Mouse (Mus musculus): ENCODE data around the gene Fyn. TPM values are rescaled to one million over a fixed set of nuclear protein-coding genes. Genes with fewer than 3 reads are reported as not detected.

Gene Fyn
- polyA plus RNA-seq, 1 experiment from 2014 or later: 32.6 TPM

DNA sequence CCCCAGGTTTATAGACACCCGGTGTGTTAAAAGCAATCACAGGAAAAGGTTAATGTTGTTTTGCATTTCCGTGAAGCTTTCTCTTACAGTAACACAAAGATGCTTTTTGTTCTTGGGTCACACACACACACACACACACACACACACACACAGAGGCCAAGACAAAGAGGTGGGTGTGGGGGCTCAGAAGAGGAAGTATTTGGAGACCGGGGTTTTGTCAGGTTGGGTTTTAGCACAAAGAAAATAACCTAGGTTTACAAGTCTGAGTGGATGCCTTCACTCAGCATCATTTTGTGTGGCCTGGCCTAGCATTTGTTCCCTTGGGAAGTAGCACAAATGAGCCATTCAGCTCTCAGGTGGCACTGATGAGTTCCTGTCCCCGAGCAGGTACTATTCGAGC is 184.2 kb downstream of the Fyn start:
- 42% methylated on average over 5 of the region's 5 CpGs for WGBS
- H3K9ac ChIP-seq (ENCODE audit: low read depth, low read length): no peak overlapping the region
- no peaks in the 10 kb centered on the region for H3K9me3 ChIP-seq (ENCODE audit: control insufficient read depth, low read length)
- peak overlapping the region; percentile 85; the same call in 1 of the 2 replicates for H3K27ac ChIP-seq (ENCODE audit: low read depth, low read length)
- no peaks in the 10 kb centered on the region for H3K27me3 ChIP-seq (ENCODE audit: control insufficient read depth, insufficient read depth, low read length)
- H3K4me2 ChIP-seq (replicated peaks; ENCODE audit: low read depth, low read length): no peak overlapping the region
- H3K4me3 ChIP-seq (ENCODE audit: low read length): no peak overlapping the region
- peaks cover 6% of the 10 kb centered on the region; the same call in 1 of the 2 replicates for H3K36me3 ChIP-seq (ENCODE audit: control insufficient read depth, insufficient read depth, low read length)
- no peak for ATAC-seq (ENCODE audit: low FRiP score, low TSS enrichment)
- peaks cover 68% of the 10 kb centered on the region for H3K4me1 ChIP-seq (ENCODE audit: control insufficient read depth, insufficient read depth, low read length)

DNA sequence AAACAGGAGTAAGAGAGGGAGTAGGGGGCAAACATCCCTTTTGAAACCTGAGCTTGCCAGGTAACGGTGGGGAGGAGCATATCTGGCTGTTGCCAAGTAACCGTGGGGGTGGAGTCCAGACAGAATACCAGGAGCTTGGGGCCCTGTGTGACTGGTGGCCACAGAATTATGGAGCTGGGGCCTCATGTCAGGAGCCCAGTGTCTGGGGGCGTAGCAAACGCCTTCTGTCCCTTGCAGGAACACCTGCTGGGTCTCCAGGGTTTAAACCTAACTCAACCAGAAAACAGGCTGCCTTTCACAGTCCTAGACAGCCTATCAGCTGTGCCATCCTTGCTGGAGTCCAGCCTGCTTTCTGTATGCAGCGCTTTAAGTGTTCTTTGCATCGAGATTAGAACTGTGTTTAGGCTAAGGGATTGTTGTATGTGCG is 186.6 kb downstream of the Fyn start:
- Histone ChIP-seq H3K9ac (ENCODE audit: low read depth, low read length) (no peak overlapping the region), H3K27ac (ENCODE audit: low read depth, low read length) (peak overlapping the region; percentile 90), H3K4me1 (ENCODE audit: control insufficient read depth, insufficient read depth, low read length) (peaks cover 86% of the 10 kb centered on the region), H3K36me3 (ENCODE audit: control insufficient read depth, insufficient read depth, low read length) (peaks cover 6% of the 10 kb centered on the region; the same call in 1 of the 2 replicates), H3K9me3 (ENCODE audit: control insufficient read depth, low read length) (no peaks in the 10 kb centered on the region), H3K27me3 (ENCODE audit: control insufficient read depth, insufficient read depth, low read length) (no peaks in the 10 kb centered on the region), H3K4me2 (replicated peaks; ENCODE audit: low read depth, low read length) (peak overlapping the region; percentile 21; the same call in 1 of the 2 replicates), H3K4me3 (ENCODE audit: low read length) (no peak overlapping the region)
- 13% methylated on average over 7 of the region's 7 CpGs for WGBS
- ATAC-seq (ENCODE audit: low FRiP score, low TSS enrichment): peak; percentile 78

DNA sequence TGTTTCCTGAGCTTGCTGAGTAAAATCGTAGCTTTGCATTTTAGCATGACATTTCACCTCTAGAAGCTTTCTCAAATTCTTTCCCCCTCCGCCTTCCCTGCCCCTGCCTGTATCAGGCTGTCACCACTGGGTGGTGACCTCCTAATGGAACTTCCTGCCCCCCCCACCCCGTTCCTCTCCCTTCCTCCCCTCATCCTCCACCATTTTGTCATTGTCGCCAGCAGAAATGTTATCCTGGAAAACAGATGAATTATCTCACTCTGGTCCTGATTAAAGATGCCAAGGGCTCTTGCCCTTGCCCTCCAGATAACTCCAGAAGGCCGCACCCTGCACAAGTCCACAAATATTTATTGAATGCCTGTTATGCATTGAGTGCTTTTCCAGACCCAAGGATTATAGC is 187.1 kb downstream of the Fyn start:
- no peaks in the 10 kb centered on the region for H3K27me3 ChIP-seq (ENCODE audit: control insufficient read depth, insufficient read depth, low read length)
- peak; percentile 22; the same call in 1 of the 2 replicates for ATAC-seq (ENCODE audit: low FRiP score, low TSS enrichment)
- peak overlapping the region; percentile 21 for H3K4me2 ChIP-seq (replicated peaks; ENCODE audit: low read depth, low read length)
- H3K9me3 ChIP-seq (ENCODE audit: control insufficient read depth, low read length): no peaks in the 10 kb centered on the region
- peaks cover 6% of the 10 kb centered on the region; the same call in 1 of the 2 replicates for H3K36me3 ChIP-seq (ENCODE audit: control insufficient read depth, insufficient read depth, low read length)
- H3K4me1 ChIP-seq (ENCODE audit: control insufficient read depth, insufficient read depth, low read length): peaks cover 87% of the 10 kb centered on the region
- no peak overlapping the region for H3K4me3 ChIP-seq (ENCODE audit: low read length)
- peak overlapping the region; percentile 90 for H3K27ac ChIP-seq (ENCODE audit: low read depth, low read length)
- WGBS: 5% methylated on average over 5 of the region's 5 CpGs
- H3K9ac ChIP-seq (ENCODE audit: low read depth, low read length): no peak overlapping the region

DNA sequence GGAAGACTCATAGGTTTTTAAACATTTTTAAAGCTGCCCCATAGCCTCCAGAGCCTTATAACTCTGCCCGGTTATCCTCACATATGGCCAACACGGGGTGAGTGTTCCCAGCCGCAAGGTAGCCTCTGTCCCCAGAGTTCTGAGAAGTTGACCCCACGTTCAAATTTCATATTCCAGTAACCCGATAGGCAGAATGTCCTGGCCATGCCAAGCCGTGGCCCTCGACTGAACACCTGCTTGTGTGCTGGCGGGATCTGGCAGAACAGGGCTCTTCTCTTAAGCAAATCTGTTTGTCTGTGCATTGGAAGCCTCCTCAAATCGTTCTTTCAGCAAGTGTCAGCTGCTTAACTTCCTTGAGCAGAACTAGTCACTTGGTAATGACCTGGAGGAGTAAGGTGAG is 188.7 kb downstream of the Fyn start:
- WGBS: 52% methylated on average over 9 of the region's 9 CpGs
- ATAC-seq (ENCODE audit: low FRiP score, low TSS enrichment): no peak
- H3K4me1 ChIP-seq (ENCODE audit: control insufficient read depth, insufficient read depth, low read length): peaks cover 85% of the 10 kb centered on the region

DNA sequence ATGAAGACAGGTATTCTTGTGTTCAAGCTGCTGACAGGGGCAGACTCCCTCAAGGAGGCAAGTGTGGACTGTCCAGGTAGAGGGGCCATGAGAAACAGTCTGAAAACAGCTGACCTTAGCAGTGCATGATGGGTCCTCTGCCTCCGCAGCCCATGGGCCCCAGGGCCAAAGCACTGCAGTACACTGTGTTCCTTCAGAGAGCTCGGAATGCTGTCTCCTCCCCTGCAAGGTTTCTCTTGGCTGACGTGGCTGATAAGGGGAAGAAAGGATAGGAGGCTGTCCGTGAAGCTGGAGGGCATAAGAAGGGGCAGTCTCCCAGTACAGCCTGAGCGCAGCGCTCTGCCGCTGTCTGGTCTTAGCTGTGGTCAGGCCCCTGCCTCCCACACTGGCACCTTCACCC is 189.2 kb downstream of the Fyn start:
- 25% methylated on average over 7 of the region's 7 CpGs for WGBS
- peak; percentile 40 for ATAC-seq (ENCODE audit: low FRiP score, low TSS enrichment)
- Histone ChIP-seq H3K27me3 (ENCODE audit: control insufficient read depth, insufficient read depth, low read length) (no peaks in the 10 kb centered on the region), H3K27ac (ENCODE audit: low read depth, low read length) (peak overlapping the region; percentile 57), H3K4me3 (ENCODE audit: low read length) (no peak overlapping the region), H3K4me1 (ENCODE audit: control insufficient read depth, insufficient read depth, low read length) (peaks cover 81% of the 10 kb centered on the region), H3K4me2 (replicated peaks; ENCODE audit: low read depth, low read length) (no peak overlapping the region), H3K9me3 (ENCODE audit: control insufficient read depth, low read length) (no peaks in the 10 kb centered on the region), H3K9ac (ENCODE audit: low read depth, low read length) (no peak overlapping the region; the same call in 1 of the 2 replicates), H3K36me3 (ENCODE audit: control insufficient read depth, insufficient read depth, low read length) (no peaks in the 10 kb centered on the region; the same call in 1 of the 2 replicates)

More for the DNA sequence above, 188.7 kb downstream of the Fyn start:
- H3K36me3 ChIP-seq (ENCODE audit: control insufficient read depth, insufficient read depth, low read length): no peaks in the 10 kb centered on the region; the same call in 1 of the 2 replicates
- no peak overlapping the region for H3K4me3 ChIP-seq (ENCODE audit: low read length)
- H3K27me3 ChIP-seq (ENCODE audit: control insufficient read depth, insufficient read depth, low read length): no peaks in the 10 kb centered on the region
- H3K9me3 ChIP-seq (ENCODE audit: control insufficient read depth, low read length): no peaks in the 10 kb centered on the region
- H3K27ac ChIP-seq (ENCODE audit: low read depth, low read length): peak overlapping the region; percentile 57
- H3K9ac ChIP-seq (ENCODE audit: low read depth, low read length): no peak overlapping the region; the same call in 1 of the 2 replicates
- H3K4me2 ChIP-seq (replicated peaks; ENCODE audit: low read depth, low read length): no peak overlapping the region

DNA sequence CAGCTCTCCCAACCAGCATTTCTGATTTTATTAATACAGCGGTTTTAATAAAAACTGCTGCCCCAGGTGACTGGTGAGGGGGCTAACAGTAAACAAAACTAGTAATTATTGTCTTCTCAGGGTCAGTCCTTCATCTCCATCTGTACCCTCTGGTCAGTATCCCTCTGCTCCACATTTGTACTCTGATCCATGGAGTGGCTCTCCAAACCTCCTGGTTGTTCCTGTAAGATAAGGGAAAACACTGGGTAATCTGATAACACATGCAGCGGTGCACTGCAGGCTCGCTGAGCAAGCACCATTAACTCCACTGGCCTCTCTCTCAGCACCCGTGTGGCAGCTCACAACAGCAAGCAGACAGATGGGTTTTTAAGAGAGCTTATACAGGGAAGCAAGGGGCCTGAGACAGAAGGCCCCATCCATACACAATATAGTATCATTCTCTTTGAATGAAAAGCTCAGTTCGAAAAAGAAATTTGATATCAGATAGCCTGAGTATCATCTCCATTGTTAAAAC is 189.9 kb downstream of the Fyn start:
- H3K9ac ChIP-seq (ENCODE audit: low read depth, low read length): no peak overlapping the region
- H3K27me3 ChIP-seq (ENCODE audit: control insufficient read depth, insufficient read depth, low read length): no peaks in the 10 kb centered on the region
- 31% methylated on average over 5 of the region's 5 CpGs for WGBS
- H3K4me1 ChIP-seq (ENCODE audit: control insufficient read depth, insufficient read depth, low read length): peaks cover 82% of the 10 kb centered on the region
- peak overlapping the region; percentile 57; the same call in 1 of the 2 replicates for H3K27ac ChIP-seq (ENCODE audit: low read depth, low read length)
- H3K9me3 ChIP-seq (ENCODE audit: control insufficient read depth, low read length): no peaks in the 10 kb centered on the region
- peak; percentile 48 for ATAC-seq (ENCODE audit: low FRiP score, low TSS enrichment)
- no peaks in the 10 kb centered on the region; the same call in 1 of the 2 replicates for H3K36me3 ChIP-seq (ENCODE audit: control insufficient read depth, insufficient read depth, low read length)
- H3K4me3 ChIP-seq (ENCODE audit: low read length): no peak overlapping the region
- H3K4me2 ChIP-seq (replicated peaks; ENCODE audit: low read depth, low read length): no peak overlapping the region

DNA sequence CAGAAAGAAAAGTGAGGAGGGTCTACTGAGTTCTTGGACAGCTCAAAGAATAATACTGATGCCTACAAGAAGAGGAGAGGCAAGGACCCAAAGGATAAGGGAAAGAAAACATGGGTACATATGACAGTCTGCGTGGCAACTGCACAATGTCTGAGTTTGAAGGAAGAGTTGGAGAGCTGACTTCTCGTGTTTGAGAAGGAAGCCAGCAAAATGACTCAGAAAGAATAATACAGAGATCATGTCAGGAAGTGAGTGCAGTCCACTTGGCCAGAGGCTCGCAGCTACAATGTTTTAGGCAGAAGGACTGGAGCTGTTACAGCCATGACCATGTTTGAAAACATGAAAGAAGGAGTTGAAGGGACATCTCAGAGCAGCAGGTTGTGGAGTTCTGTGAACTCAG is 190.7 kb downstream of the Fyn start:
- WGBS: 66% methylated on average over 3 of the region's 3 CpGs
- Histone ChIP-seq H3K27ac (ENCODE audit: low read depth, low read length) (peak overlapping the region; percentile 57; the same call in 1 of the 2 replicates), H3K27me3 (ENCODE audit: control insufficient read depth, insufficient read depth, low read length) (no peaks in the 10 kb centered on the region), H3K9ac (ENCODE audit: low read depth, low read length) (no peak overlapping the region), H3K9me3 (ENCODE audit: control insufficient read depth, low read length) (no peaks in the 10 kb centered on the region), H3K4me2 (replicated peaks; ENCODE audit: low read depth, low read length) (no peak overlapping the region), H3K36me3 (ENCODE audit: control insufficient read depth, insufficient read depth, low read length) (no peaks in the 10 kb centered on the region; the same call in 1 of the 2 replicates), H3K4me3 (ENCODE audit: low read length) (no peak overlapping the region), H3K4me1 (ENCODE audit: control insufficient read depth, insufficient read depth, low read length) (peaks cover 80% of the 10 kb centered on the region)
- no peak for ATAC-seq (ENCODE audit: low FRiP score, low TSS enrichment)

DNA sequence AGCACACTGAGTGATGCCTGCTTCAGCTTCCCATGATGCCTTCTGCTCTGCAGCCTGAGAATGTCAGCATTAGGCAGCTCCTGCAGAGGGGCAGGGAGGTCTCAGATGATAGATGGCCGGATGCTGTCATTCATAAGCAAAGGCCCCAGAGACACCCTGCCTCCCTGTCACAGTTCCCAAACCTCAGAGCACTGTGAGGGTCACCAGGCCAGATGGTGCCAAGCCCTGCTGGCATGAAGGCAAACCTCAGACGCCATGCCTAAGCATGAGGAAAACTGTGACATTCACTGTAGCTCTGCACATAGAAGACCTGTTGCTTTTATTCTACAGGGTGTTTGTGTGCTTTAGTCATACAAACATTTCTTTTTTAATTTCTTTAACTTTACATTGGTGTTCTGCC is 193.7 kb downstream of the Fyn start:
- ATAC-seq (ENCODE audit: low FRiP score, low TSS enrichment): no peak

DNA sequence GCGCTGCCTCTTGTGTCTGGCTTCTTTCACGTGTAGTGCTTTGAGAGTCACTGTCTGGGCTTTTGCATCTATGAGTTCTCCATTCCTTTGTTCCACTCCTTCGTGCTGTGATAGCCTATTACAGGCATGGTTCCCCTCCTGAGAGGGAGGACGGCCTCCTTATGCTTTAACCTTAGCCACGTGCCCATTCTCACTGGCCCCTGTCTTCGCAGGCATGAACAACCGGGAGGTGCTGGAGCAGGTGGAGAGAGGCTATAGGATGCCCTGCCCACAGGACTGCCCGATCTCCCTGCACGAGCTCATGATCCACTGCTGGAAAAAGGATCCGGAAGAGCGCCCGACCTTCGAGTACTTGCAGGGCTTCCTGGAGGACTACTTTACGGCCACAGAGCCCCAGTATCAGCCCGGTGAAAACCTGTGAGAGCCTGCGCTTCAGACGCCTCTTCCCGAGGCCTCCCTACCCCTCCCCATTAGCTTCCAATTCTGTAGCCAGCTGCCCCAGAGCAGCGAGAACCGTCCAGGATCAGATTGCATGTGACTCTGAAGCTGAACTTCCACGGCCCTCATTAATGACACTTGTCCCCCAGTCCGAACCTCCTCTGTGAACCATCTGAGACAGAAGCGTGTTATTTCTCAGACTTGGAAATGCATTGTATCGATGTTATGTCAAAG is 195.0 kb downstream of the Fyn start:
- Histone ChIP-seq H3K4me3 (ENCODE audit: low read length) (no peak overlapping the region), H3K36me3 (ENCODE audit: control insufficient read depth, insufficient read depth, low read length) (no peaks in the 10 kb centered on the region; the same call in 1 of the 2 replicates), H3K9me3 (ENCODE audit: control insufficient read depth, low read length) (no peaks in the 10 kb centered on the region), H3K9ac (ENCODE audit: low read depth, low read length) (0 out of 2 replicates have a peak overlapping the region, but pooled peaks have one; percentile 23), H3K27ac (ENCODE audit: low read depth, low read length) (peak overlapping the region; percentile 73), H3K4me2 (replicated peaks; ENCODE audit: low read depth, low read length) (no peak overlapping the region), H3K4me1 (ENCODE audit: control insufficient read depth, insufficient read depth, low read length) (peaks cover 40% of the 10 kb centered on the region), H3K27me3 (ENCODE audit: control insufficient read depth, insufficient read depth, low read length) (no peaks in the 10 kb centered on the region)
- WGBS: 29% methylated on average over 24 of the region's 24 CpGs
- ATAC-seq (ENCODE audit: low FRiP score, low TSS enrichment): peak; percentile 41; the same call in 1 of the 2 replicates

More for the DNA sequence above, 193.7 kb downstream of the Fyn start:
- Histone ChIP-seq H3K27me3 (ENCODE audit: control insufficient read depth, insufficient read depth, low read length) (no peaks in the 10 kb centered on the region), H3K9ac (ENCODE audit: low read depth, low read length) (no peak overlapping the region), H3K4me3 (ENCODE audit: low read length) (no peak overlapping the region), H3K36me3 (ENCODE audit: control insufficient read depth, insufficient read depth, low read length) (no peaks in the 10 kb centered on the region; the same call in 1 of the 2 replicates), H3K27ac (ENCODE audit: low read depth, low read length) (peak overlapping the region; percentile 12; the same call in 1 of the 2 replicates), H3K4me1 (ENCODE audit: control insufficient read depth, insufficient read depth, low read length) (peaks cover 51% of the 10 kb centered on the region), H3K4me2 (replicated peaks; ENCODE audit: low read depth, low read length) (no peak overlapping the region), H3K9me3 (ENCODE audit: control insufficient read depth, low read length) (no peaks in the 10 kb centered on the region)
- WGBS: 59% methylated on average over 2 of the region's 2 CpGs

All from kidney, embryonic 14.5 days (tissue).